Mouse (Mus musculus): Measurements from ENCODE around the gene Lrrc71. TPM values are rescaled to one million over a fixed set of nuclear protein-coding genes. Genes with fewer than 3 reads are reported as not detected.

The Lrrc71 gene
- 6.5 TPM for polyA plus RNA-seq (2014; fragmentation: Illumina TruSeq; extraction: RNeasy Lipid Tissue Mini Kit (QIAGEN cat#74804); ENCODE audit: low read depth, low replicate concordance)

GRCm38 (mm10) chr3:87748431-87748830, at the start of gene Lrrc71:
Gene Lrrc71, minus strand, starts transcription at chr3:87748625.

GRCm38 (mm10) chr3:87796736-87797334, 48.4 kb upstream of the Lrrc71 start, which contains the start of gene Insrr:
Gene Insrr, plus strand, starts transcription at chr3:87796951.

GRCm38 (mm10) chr3:87794922-87795325, 46.5 kb upstream of the Lrrc71 start, which contains the start of gene Ntrk1:
Gene Ntrk1, minus strand, starts transcription at chr3:87795162.

Other genes starting within 250 kb of the Lrrc71 start
- 20.9 TPM for gene Etv3, start 223.2 kb downstream of the Lrrc71 start, polyA plus RNA-seq (2014; fragmentation: Illumina TruSeq; extraction: RNeasy Lipid Tissue Mini Kit (QIAGEN cat#74804); ENCODE audit: low read depth, low replicate concordance)
- gene Arhgef11, start 131.1 kb downstream of the Lrrc71 start, polyA plus RNA-seq (2014; fragmentation: Illumina TruSeq; extraction: RNeasy Lipid Tissue Mini Kit (QIAGEN cat#74804); ENCODE audit: low read depth, low replicate concordance) = 21.8 TPM
- 1.3 TPM for gene Ntrk1, start 46.5 kb upstream of the Lrrc71 start, polyA plus RNA-seq (2014; fragmentation: Illumina TruSeq; extraction: RNeasy Lipid Tissue Mini Kit (QIAGEN cat#74804); ENCODE audit: low read depth, low replicate concordance)
- gene Insrr, start 48.3 kb upstream of the Lrrc71 start, polyA plus RNA-seq (2014; fragmentation: Illumina TruSeq; extraction: RNeasy Lipid Tissue Mini Kit (QIAGEN cat#74804); ENCODE audit: low read depth, low replicate concordance) = 2.8 TPM
- 39.1 TPM for gene Pear1, start 75.7 kb upstream of the Lrrc71 start, polyA plus RNA-seq (2014; fragmentation: Illumina TruSeq; extraction: RNeasy Lipid Tissue Mini Kit (QIAGEN cat#74804); ENCODE audit: low read depth, low replicate concordance)
- gene Sh2d2a, start 98.1 kb upstream of the Lrrc71 start, polyA plus RNA-seq (2014; fragmentation: Illumina TruSeq; extraction: RNeasy Lipid Tissue Mini Kit (QIAGEN cat#74804); ENCODE audit: low read depth, low replicate concordance) = 0.55 TPM
- gene Prcc, start 137.0 kb upstream of the Lrrc71 start, polyA plus RNA-seq (2014; fragmentation: Illumina TruSeq; extraction: RNeasy Lipid Tissue Mini Kit (QIAGEN cat#74804); ENCODE audit: low read depth, low replicate concordance) = 24.2 TPM
- 132 TPM for gene Hdgf, start 157.7 kb upstream of the Lrrc71 start, polyA plus RNA-seq (2014; fragmentation: Illumina TruSeq; extraction: RNeasy Lipid Tissue Mini Kit (QIAGEN cat#74804); ENCODE audit: low read depth, low replicate concordance)
- 115 TPM for gene Mrpl24, start 170.9 kb upstream of the Lrrc71 start, polyA plus RNA-seq (2014; fragmentation: Illumina TruSeq; extraction: RNeasy Lipid Tissue Mini Kit (QIAGEN cat#74804); ENCODE audit: low read depth, low replicate concordance)
- 15.9 TPM for gene Isg20l2, start 181.7 kb upstream of the Lrrc71 start, polyA plus RNA-seq (2014; fragmentation: Illumina TruSeq; extraction: RNeasy Lipid Tissue Mini Kit (QIAGEN cat#74804); ENCODE audit: low read depth, low replicate concordance)
- gene Rrnad1, start 182.1 kb upstream of the Lrrc71 start, polyA plus RNA-seq (2014; fragmentation: Illumina TruSeq; extraction: RNeasy Lipid Tissue Mini Kit (QIAGEN cat#74804); ENCODE audit: low read depth, low replicate concordance) = 19.1 TPM
- 3.9 TPM for gene Crabp2, start 200.0 kb upstream of the Lrrc71 start, polyA plus RNA-seq (2014; fragmentation: Illumina TruSeq; extraction: RNeasy Lipid Tissue Mini Kit (QIAGEN cat#74804); ENCODE audit: low read depth, low replicate concordance)
- 9.0 TPM for gene Nes, start 222.5 kb upstream of the Lrrc71 start, polyA plus RNA-seq (2014; fragmentation: Illumina TruSeq; extraction: RNeasy Lipid Tissue Mini Kit (QIAGEN cat#74804); ENCODE audit: low read depth, low replicate concordance)

Data from adipose tissue, adult 10 weeks (tissue).